Mouse (Mus musculus) adrenal gland, adult 18-20 months (tissue): ENCODE data around the gene Crat. TPM values are rescaled to one million over a fixed set of nuclear protein-coding genes. Genes with fewer than 3 reads are reported as not detected.

Experiments used
- DNase-seq, 2 experiments: peaks; one replicate each; pipeline ENCODE4 v3.0.0; 2021 to 2022; ENCODE audit warnings: low spot score in 2 of 2
- total RNA-seq, 2 experiments: library from RNA; stranded (reverse); gene quantifications; 1 replicate in 1 of 2; 2 replicates in 1 of 2; pipeline ENCODE4 v1.2.3; 2021

Crat gene
- total RNA-seq, 2 experiments from 2014 or later = 175 to 243 TPM

DNA sequence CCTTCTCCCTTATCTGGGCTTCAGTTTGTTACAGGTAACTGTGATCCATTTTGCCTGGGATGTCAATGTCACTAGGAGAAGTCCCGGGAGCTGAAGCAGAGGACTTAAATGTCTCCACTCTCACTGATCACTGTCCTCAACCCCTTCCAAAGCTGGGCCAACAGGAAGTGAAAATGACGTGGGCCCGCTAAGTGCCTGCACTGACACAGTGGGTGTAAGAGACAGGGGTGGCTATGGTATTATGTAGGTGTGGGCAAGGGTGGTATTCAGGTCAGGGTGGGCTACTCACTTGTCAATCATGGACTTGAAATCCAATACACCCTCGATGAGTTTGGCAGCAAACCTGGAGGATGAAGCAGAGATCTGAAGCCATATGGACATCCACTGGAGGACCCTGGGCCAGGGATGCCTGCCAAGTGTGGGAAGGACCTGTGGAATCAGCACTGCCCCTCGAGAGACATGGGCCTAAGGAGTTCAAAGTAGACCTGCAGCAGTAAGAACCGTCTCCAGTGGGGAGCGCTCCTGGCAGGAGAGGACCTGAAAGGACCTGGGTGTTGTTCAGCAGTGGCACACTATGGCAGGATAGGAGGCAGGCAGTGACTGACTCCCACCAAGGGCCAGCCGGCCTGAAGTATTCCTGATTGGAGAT, 7.0 kb downstream of the Crat start:
- no peak for DNase-seq

GRCm38 (mm10) chr2:30407778-30408177, 7.8 kb downstream of the Crat start:
- no peak for DNase-seq

DNA sequence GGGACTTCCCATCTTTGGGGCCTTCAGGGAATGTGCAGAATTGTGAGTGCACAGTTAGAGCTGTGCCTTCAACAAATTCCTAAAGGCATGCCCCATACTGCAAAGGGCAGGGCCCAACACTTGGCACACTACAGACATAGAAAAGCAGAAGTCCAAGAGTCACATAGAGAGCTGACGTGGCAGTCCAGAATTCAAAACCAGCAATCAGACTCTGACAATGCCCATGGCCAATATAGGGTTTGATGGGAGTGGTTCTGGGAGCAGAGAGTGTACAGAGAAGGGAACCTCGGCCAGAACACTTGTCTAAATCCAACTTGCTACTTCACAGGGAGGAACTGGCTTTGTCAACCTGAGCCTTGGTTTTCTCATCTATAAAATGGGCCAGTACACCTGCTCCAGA, 8.4 kb downstream of the Crat start:
- no peak for DNase-seq

DNA sequence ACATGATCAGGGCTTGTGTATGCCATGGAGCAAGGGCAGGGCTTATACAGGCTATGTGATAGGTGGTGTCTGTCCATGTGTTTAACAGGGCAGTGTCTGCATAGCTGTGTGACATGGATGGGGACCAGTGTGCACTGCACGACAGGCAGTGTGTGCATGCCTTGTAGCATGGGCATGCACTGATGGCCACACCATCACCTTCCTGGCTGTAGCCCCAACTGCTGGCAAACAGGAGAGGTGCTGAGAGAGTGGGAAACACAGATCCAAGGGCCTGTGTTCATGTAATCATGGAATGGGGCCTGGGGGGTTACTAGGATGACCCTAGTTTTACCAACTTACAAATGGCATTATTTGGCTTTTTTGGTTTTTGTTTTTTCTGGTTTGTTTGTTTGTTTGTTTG, 11.7 kb downstream of the Crat start:
- no peak for DNase-seq

DNA sequence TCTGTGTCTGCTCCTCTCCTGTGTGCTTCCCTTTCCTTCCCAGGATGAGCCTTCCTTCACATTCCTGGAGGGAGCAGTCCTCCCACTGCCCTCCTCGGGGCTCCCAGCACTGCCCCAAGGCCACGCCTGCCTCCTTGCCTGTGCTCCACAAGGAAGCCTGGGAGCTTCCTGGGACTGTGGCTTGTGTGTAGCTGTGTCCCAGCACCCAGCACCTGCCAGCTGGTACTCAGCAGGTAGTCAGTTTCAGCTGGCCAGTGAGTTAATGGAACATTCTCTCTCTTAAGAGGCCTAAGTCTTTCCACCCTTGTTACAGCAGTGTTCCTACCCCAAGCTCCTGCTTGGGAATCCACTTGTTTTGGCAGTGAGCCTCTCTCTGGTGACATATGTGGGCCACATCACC, 12.8 kb downstream of the Crat start:
- no peak for DNase-seq

- DNase-seq = no peak
Observed at GRCm38 (mm10) chr2:30402351-30402826, 13.2 kb downstream of the Crat start.

DNA sequence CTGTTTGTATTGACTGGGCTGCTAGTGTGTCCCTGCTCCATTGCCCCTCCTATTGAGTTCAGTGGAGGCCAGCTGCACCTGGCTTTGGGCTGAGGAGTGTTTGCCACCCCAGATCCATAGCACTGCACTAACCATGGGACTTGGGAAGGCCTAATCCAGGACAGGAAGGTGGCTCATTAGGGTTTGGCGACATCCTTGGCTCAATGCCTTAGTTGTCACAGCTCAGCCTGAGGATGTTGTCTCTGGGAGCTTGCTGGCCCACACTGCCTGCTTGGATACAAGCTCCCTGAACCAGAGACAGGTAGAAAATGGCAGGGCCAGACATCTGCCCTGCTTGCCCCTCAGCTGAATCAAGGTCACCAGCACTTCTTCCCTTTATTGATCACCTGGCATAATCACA, 14.0 kb downstream of the Crat start:
- no peak for DNase-seq

- no peak for DNase-seq
Observed at GRCm38 (mm10) chr2:30399191-30400171, 16.1 kb downstream of the Crat start.

- no peak for DNase-seq
Observed at GRCm38 (mm10) chr2:30397986-30398512, 17.6 kb downstream of the Crat start.

GRCm38 (mm10) chr2:30396246-30396645, 19.4 kb downstream of the Crat start:
- no peak for DNase-seq

DNA sequence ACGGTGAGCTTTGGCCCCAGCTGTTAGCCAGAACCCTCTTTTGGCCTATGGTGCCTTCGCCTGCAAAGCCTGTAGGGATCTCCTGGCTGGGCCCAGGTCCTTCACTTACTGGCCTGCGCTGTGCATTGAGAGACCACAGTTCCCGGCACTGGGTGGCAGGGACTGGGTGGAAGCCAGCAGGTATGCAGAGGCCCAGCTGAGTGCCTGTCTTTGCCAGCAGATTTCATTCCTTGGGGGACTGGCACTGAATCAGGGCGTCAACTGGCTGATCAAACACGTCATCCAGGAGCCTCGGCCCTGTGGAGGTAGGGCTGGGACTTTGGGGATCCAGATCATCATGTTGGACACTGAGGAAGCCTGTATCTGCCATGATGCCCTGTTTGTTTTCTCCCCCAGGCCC, 19.9 kb downstream of the Crat start:
- DNase-seq = no peak

DNA sequence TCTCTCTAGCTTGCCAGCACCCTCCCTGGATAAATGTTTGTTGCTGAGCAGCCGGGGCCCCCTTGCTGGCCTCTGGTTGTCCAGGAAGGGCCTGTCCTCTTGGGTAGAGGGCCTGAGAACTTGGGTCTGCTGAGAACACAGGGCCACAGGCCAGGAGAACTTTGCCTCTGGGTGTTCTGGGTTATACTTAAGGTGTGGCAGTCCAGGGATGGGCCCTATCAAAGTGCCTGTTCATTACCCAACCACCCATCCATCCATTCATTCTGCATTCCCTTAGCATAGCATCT, 22.3 kb downstream of the Crat start:
- no peak for DNase-seq

DNA sequence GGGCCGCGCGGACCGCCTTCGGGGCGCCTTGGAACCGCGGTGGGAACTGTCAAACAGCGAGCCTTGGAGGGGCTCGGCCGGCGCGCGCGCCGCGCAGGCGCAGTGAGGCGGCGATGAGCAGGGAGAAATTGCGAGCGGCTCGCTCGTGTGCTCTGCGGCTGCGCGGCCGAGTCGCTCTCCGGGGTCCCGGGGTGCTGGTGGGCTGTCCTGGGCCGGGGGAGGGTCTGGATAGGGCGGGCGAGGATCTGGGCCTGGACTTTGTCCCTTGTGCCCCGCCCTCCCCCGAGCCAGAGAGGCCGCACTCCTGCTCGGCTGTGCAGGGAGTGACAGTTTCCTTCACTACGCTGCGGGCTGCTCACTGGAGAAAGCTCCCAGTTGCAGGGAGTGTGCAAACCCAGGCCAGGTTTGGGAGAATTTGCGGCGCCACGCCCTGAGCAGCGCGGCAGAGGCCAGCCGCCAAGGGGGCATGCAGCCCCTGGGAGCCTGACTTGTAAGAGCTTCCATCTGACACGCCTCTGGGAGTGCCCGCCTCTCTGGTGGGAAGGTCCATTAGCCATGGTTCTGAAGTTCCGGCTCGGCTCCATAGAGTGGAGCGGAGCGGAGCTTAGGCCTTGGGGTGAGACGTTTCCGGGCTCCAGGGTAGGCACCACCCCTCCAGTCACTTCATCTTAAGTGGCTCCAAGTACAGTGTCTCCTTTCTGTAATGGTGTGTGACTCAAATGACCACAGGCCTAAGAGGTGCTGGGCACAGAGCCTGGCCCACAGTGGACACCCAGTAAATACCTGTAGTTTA, 22.8 kb downstream of the Crat start:
- DNase-seq = peak; percentile 66 to 68

- DNase-seq = peak; percentile 84 to 89
Observed at GRCm38 (mm10) chr2:30392114-30392576, 23.5 kb downstream of the Crat start, which contains the start of gene Dolpp1. TSS of gene Dolpp1 (plus strand) at chr2:30392254.

- DNase-seq = no peak
Observed at GRCm38 (mm10) chr2:30389000-30389399, 26.6 kb downstream of the Crat start.

DNA sequence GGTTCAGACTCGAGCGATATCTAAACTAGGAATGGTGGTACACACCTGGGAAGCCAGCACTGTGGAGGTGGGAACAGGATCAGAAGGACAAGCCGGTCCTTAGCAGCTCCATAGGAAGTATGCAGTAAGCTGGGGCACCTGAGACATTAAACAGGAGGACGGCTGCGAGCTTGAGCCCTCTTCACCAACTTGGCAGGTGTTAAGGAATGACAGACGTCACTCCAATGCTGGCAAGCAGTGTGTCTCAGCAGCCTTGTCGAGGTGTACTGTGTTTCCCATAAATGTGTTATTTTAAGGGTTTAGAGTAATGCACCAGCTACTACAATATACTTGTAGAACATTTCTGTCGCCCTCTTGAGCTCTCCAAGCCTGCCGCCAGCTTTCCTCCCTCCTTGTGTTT, 28.7 kb downstream of the Crat start:
- DNase-seq = no peak

- no peak for DNase-seq
Observed at GRCm38 (mm10) chr2:30385591-30385990, 30.0 kb downstream of the Crat start.

DNA sequence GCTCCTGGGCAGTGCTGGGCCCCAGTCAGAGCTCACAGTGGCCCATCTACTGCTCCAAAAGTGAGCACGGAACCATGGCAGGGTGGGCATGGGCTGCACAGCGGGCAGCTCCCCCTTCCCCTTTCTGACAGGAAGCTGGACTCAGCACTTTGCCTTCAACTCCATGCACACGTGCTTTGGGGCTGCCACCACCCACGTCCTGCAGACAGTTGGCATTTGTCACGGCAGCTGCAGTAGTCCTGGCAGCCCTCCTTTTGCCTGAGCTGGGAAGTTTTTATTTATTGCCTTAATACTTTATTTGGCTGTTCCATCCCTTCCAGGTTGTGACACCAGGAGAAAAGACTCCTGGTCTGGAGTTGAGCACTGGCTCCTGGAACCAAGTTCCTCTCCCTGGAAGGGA, 30.8 kb downstream of the Crat start:
- DNase-seq = no peak

DNA sequence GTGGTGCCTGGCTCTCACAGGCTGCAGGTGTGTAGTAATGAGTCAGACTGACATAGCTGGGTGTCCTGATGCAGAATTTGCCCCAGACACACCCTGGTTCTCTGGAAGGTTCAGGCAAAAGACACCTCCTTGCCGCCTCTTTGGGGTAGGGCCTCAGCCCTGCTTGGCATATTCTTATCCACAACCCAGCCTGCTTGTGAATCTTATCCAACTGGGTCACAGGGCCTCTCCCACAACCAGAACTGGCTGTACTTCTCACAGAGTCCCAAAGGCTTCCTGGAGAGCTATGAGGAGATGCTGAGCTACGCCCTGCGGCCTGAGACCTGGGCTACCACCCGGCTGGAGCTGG, 34.3 kb downstream of the Crat start:
- no peak for DNase-seq

- DNase-seq = no peak
Observed at GRCm38 (mm10) chr2:30380564-30381376, 34.8 kb downstream of the Crat start.
